In the genomic region with DNA sequence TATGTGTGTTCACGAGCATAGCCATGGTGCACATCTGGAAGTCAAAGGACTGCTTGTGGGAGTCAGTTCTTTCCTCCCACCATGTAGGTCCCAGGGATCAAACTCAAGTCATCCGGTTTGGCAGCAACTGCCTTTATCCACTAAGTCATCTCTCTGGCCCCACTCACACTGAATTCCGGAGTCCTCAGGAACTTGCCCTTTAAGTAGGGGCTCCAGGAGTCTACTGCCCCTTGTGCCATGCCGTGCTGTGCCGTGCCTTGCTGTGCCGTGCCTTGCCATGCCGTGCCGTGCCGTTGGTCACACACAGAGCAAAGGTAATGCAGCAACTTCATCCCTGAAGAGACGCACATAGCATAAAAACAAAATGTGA, we compare ENCODE assay signal across 10 mouse cellular contexts. TPM values are rescaled to one million over a fixed set of nuclear protein-coding genes. Genes with fewer than 3 reads are reported as not detected.
A peak's percentile ranks its signal among the peaks of the same experiment; 100 is the strongest.
DNase-seq lines count a peak whose midpoint lies in the region; ATAC-seq and TF ChIP-seq lines count a peak whose summit lies in the region.
"Had no signal": no experiment of that assay in that cellular context is flagged by ENCODE, and none has a peak within 500 bp of the region (broad histone marks: within the 10 kb centered on the region; RNA-seq: fewer than 3 reads in every experiment).

No protein-coding gene starts in this region.

- TF ChIP-seq CTCF in heart, postnatal 0 days (IDR thresholded peaks at IDR 0.05; ENCODE audit: low read depth): no peak

- peak overlapping the region; percentile 57 for H3K9ac ChIP-seq in liver, embryonic 11.5 days (ENCODE audit: low read depth, low read length)
- H3K9ac ChIP-seq in heart, postnatal 0 days (replicated peaks; ENCODE audit: low read depth, low read length): no peak overlapping the region
- no peak overlapping the region for H3K9ac ChIP-seq in limb, embryonic 15.5 days
- H3K9ac ChIP-seq in forebrain, embryonic 16.5 days (replicated peaks; ENCODE audit: low read depth, low read length): no peak overlapping the region

- peak; percentile 26 for DNase-seq in adrenal gland, adult 2 months
- DNase-seq in adrenal gland, adult 18-20 months (ENCODE audit: low spot score in 2 of 2): no peak
- DNase-seq in liver, embryonic 11.5 days (ENCODE audit: low spot score): no peak
- DNase-seq in liver: no peak
- DNase-seq in heart, postnatal 0 days (ENCODE audit: low spot score): no peak
- DNase-seq in layer of hippocampus, postnatal 25 days (ENCODE audit: extremely low spot score in 1 of 2, low spot score in 1 of 2): no peak
- DNase-seq: lung, adult 2 months had no signal

- H3K4me3 ChIP-seq in liver, embryonic 11.5 days (ENCODE audit: low read depth, low read length): peak overlapping the region; percentile 32; the same call in 1 of the 2 replicates
- no peak overlapping the region for H3K4me3 ChIP-seq in heart, postnatal 0 days (ENCODE audit: low read depth, low read length)
- no peak overlapping the region for H3K4me3 ChIP-seq in limb, embryonic 15.5 days
- H3K4me3 ChIP-seq in forebrain, embryonic 16.5 days (replicated peaks; ENCODE audit: low read length): no peak overlapping the region

- H3K27ac ChIP-seq in liver, embryonic 11.5 days (ENCODE audit: low read depth, low read length): no peak overlapping the region
- no peak overlapping the region for H3K27ac ChIP-seq in heart, postnatal 0 days (ENCODE audit: low read depth)
- peak overlapping the region; percentile 57 for H3K27ac ChIP-seq in limb, embryonic 15.5 days
- no peak overlapping the region for H3K27ac ChIP-seq in forebrain, embryonic 16.5 days (ENCODE audit: low read length)

- no peaks in the 10 kb centered on the region for H3K9me3 ChIP-seq in liver, embryonic 11.5 days (ENCODE audit: control insufficient read depth, low read length)
- H3K9me3 ChIP-seq in heart, postnatal 0 days (replicated peaks; ENCODE audit: control insufficient read depth, low read length): no peaks in the 10 kb centered on the region; the same call in 1 of the 2 replicates
- H3K9me3 ChIP-seq in limb, embryonic 15.5 days: no peaks in the 10 kb centered on the region
- H3K9me3 ChIP-seq in forebrain, embryonic 16.5 days (ENCODE audit: control insufficient read depth, low read length): no peaks in the 10 kb centered on the region

- H3K27me3 ChIP-seq in liver, embryonic 11.5 days (replicated peaks; ENCODE audit: control insufficient read depth, insufficient read depth, low read length): no peaks in the 10 kb centered on the region
- H3K27me3 ChIP-seq in heart, postnatal 0 days (ENCODE audit: control insufficient read depth, insufficient read depth, low read length): no peaks in the 10 kb centered on the region
- H3K27me3 ChIP-seq in limb, embryonic 15.5 days: no peaks in the 10 kb centered on the region
- no peaks in the 10 kb centered on the region for H3K27me3 ChIP-seq in forebrain, embryonic 16.5 days (replicated peaks; ENCODE audit: control insufficient read depth, insufficient read depth, low read length)

- H3K4me1 ChIP-seq in liver, embryonic 11.5 days (replicated peaks; ENCODE audit: control insufficient read depth, insufficient read depth, low read length): peaks cover 5% of the 10 kb centered on the region
- peaks cover 12% of the 10 kb centered on the region for H3K4me1 ChIP-seq in heart, postnatal 0 days (ENCODE audit: control insufficient read depth, insufficient read depth)
- H3K4me1 ChIP-seq in limb, embryonic 15.5 days: peaks cover 14% of the 10 kb centered on the region
- H3K4me1 ChIP-seq in forebrain, embryonic 16.5 days (replicated peaks; ENCODE audit: control insufficient read depth, insufficient read depth, low read length): no peaks in the 10 kb centered on the region

- WGBS in liver, embryonic 11.5 days: 23% methylated on average over 10 of the region's 10 CpGs
- WGBS in heart, postnatal 0 days: 26% methylated on average over 10 of the region's 10 CpGs
- 27% methylated on average over 10 of the region's 10 CpGs for WGBS in limb, embryonic 15.5 days
- 50% methylated on average over 10 of the region's 10 CpGs for WGBS in forebrain, embryonic 16.5 days

- no peaks in the 10 kb centered on the region for H3K36me3 ChIP-seq in liver, embryonic 11.5 days (ENCODE audit: control insufficient read depth, insufficient read depth, low read length)
- H3K36me3 ChIP-seq in heart, postnatal 0 days (replicated peaks; ENCODE audit: control insufficient read depth, insufficient read depth, low read length): no peaks in the 10 kb centered on the region
- no peaks in the 10 kb centered on the region for H3K36me3 ChIP-seq in limb, embryonic 15.5 days
- H3K36me3 ChIP-seq in forebrain, embryonic 16.5 days (ENCODE audit: control insufficient read depth, insufficient read depth): no peaks in the 10 kb centered on the region

- TF ChIP-seq EP300 in heart, postnatal 0 days (IDR thresholded peaks at IDR 0.05; ENCODE audit: low read depth): no peak

- peak; percentile 43; the same call in 1 of the 2 replicates for ATAC-seq in liver, embryonic 11.5 days (replicated peaks; ENCODE audit: low FRiP score)
- no peak for ATAC-seq in heart, postnatal 0 days (ENCODE audit: insufficient read depth, low read depth)
- ATAC-seq in limb, embryonic 15.5 days (ENCODE audit: insufficient number of reproducible peaks, low FRiP score, low TSS enrichment, low read depth): 0 out of 2 replicates have a peak, but pooled peaks have one; percentile 19
- no peak for ATAC-seq in forebrain, embryonic 16.5 days

- H3K4me2 ChIP-seq in liver, embryonic 11.5 days: peak overlapping the region; percentile 61
- H3K4me2 ChIP-seq in heart, postnatal 0 days (ENCODE audit: low read depth, low read length): peak overlapping the region; percentile 16
- H3K4me2 ChIP-seq in limb, embryonic 15.5 days: peak overlapping the region; percentile 19
- no peak overlapping the region for H3K4me2 ChIP-seq in forebrain, embryonic 16.5 days (ENCODE audit: low read length)

RNA-seq across cellular contexts. Expression of a gene that starts 15.5 kb away (rescaled TPM):
- total RNA-seq in adrenal gland, adult 2 months (2021): under 1 TPM; 0.17 to 0.21 TPM
- polyA plus RNA-seq in adrenal gland, adult 2 months (2012; rRNA removed): 0.04 and 0.07 TPM in 2 replicates
- total RNA-seq in adrenal gland, adult 18-20 months (2021): under 1 TPM in 1 of 2 experiments, not detected in 1; 0.07 TPM
- polyA plus RNA-seq in liver, embryonic 11.5 days (2014; fragmentation: Nextera tagmentation; extraction: Ambion mirVana): 1.7 TPM in 2 replicates
- total RNA-seq in heart, postnatal 0 days (2014; rRNA removed; ENCODE audit: low replicate concordance): 0.04 and 0.73 TPM in 2 replicates
- polyA plus RNA-seq in heart, postnatal 0 days (2015; fragmentation: Nextera tagmentation; extraction: Ambion mirVana): 0.15 and 0.31 TPM in 2 replicates
- polyA plus RNA-seq in limb, embryonic 15.5 days (2015; fragmentation: Nextera tagmentation; extraction: Ambion mirVana): 0.41 and 0.48 TPM in 2 replicates
- total RNA-seq in layer of hippocampus, postnatal 25 days (2021): 1 to 10 TPM; 1.6 to 2.2 TPM
- 0.19 and 0.21 TPM in 2 replicates for polyA plus RNA-seq in forebrain, embryonic 16.5 days (2015; fragmentation: Nextera tagmentation; extraction: Ambion mirVana)
- total RNA-seq: common myeloid progenitor, adult 5-6 weeks had no signal

Comparison
In these comparisons a context has a peak if more than half of its experiments do, and no peak if none do; other contexts are left out.
1. ATAC-seq: peak in liver, embryonic 11.5 days (single experiment) and limb, embryonic 15.5 days (single experiment); none in heart, postnatal 0 days (single experiment) and forebrain, embryonic 16.5 days (single experiment).